8 mouse cellular contexts compared by ENCODE assay signal in genomic region chr11:60113624-60114023, GRCm38 (mm10). TPM values are rescaled to one million over a fixed set of nuclear protein-coding genes. Genes with fewer than 3 reads are reported as not detected.
A peak's percentile ranks its signal among the peaks of the same experiment; 100 is the strongest.
DNase-seq lines count a peak whose midpoint lies in the region; ATAC-seq lines count a peak whose summit lies in the region.

No protein-coding gene starts in this region.

- no peaks in the 10 kb centered on the region for H3K36me3 ChIP-seq in heart, embryonic 13.5 days
- H3K36me3 ChIP-seq in intestine, embryonic 14.5 days (ENCODE audit: control insufficient read depth, insufficient read depth, low read length): 0 out of 2 replicates have a peak, but pooled peaks cover 2% of the 10 kb centered on the region

- H3K4me1 ChIP-seq in heart, embryonic 13.5 days: peaks cover 90% of the 10 kb centered on the region
- H3K4me1 ChIP-seq in intestine, embryonic 14.5 days (replicated peaks; ENCODE audit: control insufficient read depth, insufficient read depth, low read length): peaks cover 67% of the 10 kb centered on the region

- no peaks in the 10 kb centered on the region for H3K9me3 ChIP-seq in heart, embryonic 13.5 days
- H3K9me3 ChIP-seq in intestine, embryonic 14.5 days (ENCODE audit: control insufficient read depth, low read length): no peaks in the 10 kb centered on the region

- no peaks in the 10 kb centered on the region for H3K27me3 ChIP-seq in heart, embryonic 13.5 days (replicated peaks)
- H3K27me3 ChIP-seq in intestine, embryonic 14.5 days (replicated peaks; ENCODE audit: control insufficient read depth, insufficient read depth, low read length): no peaks in the 10 kb centered on the region

- ATAC-seq in heart, embryonic 13.5 days (ENCODE audit: extremely low read depth, insufficient number of reproducible peaks, low FRiP score, low TSS enrichment): no peak
- ATAC-seq in intestine, embryonic 14.5 days (replicated peaks; ENCODE audit: low FRiP score, low TSS enrichment, low read depth): peak; percentile 22; the same call in 1 of the 2 replicates

- H3K27ac ChIP-seq in heart, embryonic 13.5 days (replicated peaks): peak overlapping the region; percentile 99
- H3K27ac ChIP-seq in intestine, embryonic 14.5 days (ENCODE audit: low read depth): peak overlapping the region; percentile 95

- no peak for DNase-seq in heart, postnatal 14 days
- peak; percentile 34 for DNase-seq in c-Kit-positive CD71-positive TER-119-positive erythroid progenitor cells, embryonic 14.5 days (ENCODE audit: low spot score)
- peak; percentile 72 for DNase-seq in intestine, embryonic 14.5 days (ENCODE audit: low spot score)
- DNase-seq in lung, postnatal 25 days (ENCODE audit: low spot score): peak; percentile 36
- DNase-seq in cerebellum, adult 8-10 months: no peak
- DNase-seq in spleen, adult 18-20 months: no peak
- no peak for DNase-seq in cerebellum, postnatal 14 days

- peak overlapping the region; percentile 61 for H3K4me3 ChIP-seq in heart, embryonic 13.5 days
- peak overlapping the region; percentile 45; the same call in 1 of the 2 replicates for H3K4me3 ChIP-seq in intestine, embryonic 14.5 days (ENCODE audit: low read depth, low read length)

- intact Hi-C loops in heart, postnatal 14 days (cut with DNase I): loop anchor here (2.0 kb wide), 1 partner anchor 65 kb away; no protein-coding TSS in a partner anchor

- peak overlapping the region; percentile 85 for H3K9ac ChIP-seq in heart, embryonic 13.5 days
- H3K9ac ChIP-seq in intestine, embryonic 14.5 days (ENCODE audit: low read length): peak overlapping the region; percentile 32

- 3% methylated on average over 4 of the region's 4 CpGs for WGBS in heart, embryonic 13.5 days
- WGBS in intestine, embryonic 14.5 days: 2% methylated on average over 4 of the region's 4 CpGs

- H3K4me2 ChIP-seq in heart, embryonic 13.5 days: peak overlapping the region; percentile 92
- peak overlapping the region; percentile 88 for H3K4me2 ChIP-seq in intestine, embryonic 14.5 days (ENCODE audit: low read length)

RNA-seq across cellular contexts. Expression of gene Rai1, which starts 8.8 kb away (rescaled TPM):
- polyA plus RNA-seq in heart, embryonic 13.5 days (2015; fragmentation: Nextera tagmentation; extraction: Ambion mirVana): 16.1 and 18.2 TPM in 2 replicates
- 10 to 100 TPM; 32.6 to 33.1 TPM for total RNA-seq in heart, postnatal 14 days (2021)
- polyA plus RNA-seq in intestine, embryonic 14.5 days (2014; fragmentation: Nextera tagmentation; extraction: Ambion mirVana): 28.2 and 31.2 TPM in 2 replicates

Comparison
In these comparisons a context has a peak if more than half of its experiments do, and no peak if none do; other contexts are left out.
1. DNase-seq: peak in c-Kit-positive CD71-positive TER-119-positive erythroid progenitor cells, embryonic 14.5 days (single experiment), intestine, embryonic 14.5 days (single experiment) and lung, postnatal 25 days (single experiment); none in heart, postnatal 14 days (0 of 2), cerebellum, adult 8-10 months (single experiment), spleen, adult 18-20 months (0 of 2) and cerebellum, postnatal 14 days (0 of 2).